Mouse (Mus musculus) neutrophil, adult 59 days (primary cell): ENCODE data around the gene Scg3. TPM values are rescaled to one million over a fixed set of nuclear protein-coding genes. Genes with fewer than 3 reads are reported as not detected.

ENCODE experiments used
- total RNA-seq, 2 experiments: library from RNA; stranded (reverse); gene quantifications; 1 replicate in 1 of 2; 2 replicates in 1 of 2; pipeline ENCODE4 v1.2.4; 2023

The Scg3 gene
- total RNA-seq = not detected

DNA sequence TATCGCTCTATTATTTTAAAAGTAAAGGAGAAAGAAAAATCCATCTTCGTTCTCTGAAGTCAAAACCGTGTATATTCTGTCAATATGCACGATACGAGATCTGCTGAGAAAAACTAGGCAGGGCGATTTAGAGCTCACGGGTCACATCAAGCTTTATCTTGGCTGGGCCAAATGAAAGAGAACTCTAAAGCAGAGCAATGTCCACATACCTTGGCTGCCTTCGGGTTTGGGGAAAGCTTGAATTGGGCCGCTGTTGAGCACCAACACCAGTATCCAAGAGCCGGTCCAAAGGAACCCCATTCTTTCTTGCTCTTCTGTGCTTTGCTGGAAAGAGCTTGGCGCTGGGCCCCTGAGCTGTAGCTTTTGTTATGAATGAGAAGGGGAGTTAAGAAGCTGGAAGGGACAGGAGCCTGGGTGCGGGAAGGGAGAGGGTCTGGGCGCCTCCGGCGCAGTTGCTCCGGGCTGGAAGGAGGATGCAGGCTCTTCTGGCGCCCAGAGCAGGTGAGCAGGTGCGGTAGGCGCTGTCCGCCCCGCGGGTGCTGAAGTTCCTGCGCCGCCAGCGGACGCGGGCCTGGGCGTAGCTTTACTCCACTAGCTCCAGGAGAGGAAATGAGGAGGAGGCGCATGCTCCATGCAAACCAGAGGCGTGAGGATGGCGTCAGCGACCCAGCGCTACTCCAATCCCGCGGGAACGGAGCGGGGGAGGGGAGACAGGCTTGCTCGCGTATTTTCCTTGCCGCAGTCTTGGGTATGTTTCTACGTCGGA lies at the start of gene Scg3:
Gene Scg3, minus strand, starts transcription at position 631 of the 766 bp plus-strand sequence.

DNA sequence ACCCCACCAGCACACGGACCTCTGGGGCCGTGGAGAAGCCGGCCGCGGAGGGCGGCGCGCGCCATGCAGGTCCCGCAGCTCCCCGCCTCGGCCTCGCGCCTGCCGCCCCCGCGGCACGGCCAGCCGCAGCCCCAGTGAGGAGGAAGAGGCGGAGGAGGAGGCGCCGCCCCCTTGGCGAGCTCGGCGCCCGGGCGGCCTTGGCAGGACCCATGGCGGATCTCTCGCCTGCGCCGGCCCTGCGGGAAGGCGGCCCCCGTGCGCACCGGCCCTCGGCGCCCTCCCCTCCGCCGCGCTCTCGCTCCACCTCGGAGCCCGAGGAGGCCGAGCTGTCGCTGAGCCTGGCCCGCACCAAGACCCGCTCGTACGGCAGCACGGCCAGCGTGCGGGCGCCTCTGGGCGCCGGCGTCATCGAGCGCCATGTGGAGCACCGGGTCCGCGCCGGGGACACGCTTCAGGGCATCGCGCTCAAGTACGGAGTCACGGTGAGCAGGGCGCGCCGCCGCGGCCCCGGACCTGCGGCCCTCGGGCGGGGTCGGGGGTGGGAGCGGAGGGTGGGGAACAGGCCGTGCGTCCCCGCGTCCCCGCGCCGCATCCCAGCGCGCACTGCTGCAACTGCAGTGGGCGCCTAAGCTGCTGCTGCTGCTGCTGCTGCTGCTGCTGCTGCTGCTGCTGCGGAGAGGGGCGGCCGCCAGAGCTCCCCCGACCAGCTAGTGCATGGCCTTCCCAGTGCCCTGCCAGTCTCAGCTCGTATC lies 58.1 kb downstream of the Scg3 start, which contains the start of gene Lysmd2:
Gene Lysmd2, plus strand, starts transcription at position 186 of the 752 bp plus-strand sequence.

DNA sequence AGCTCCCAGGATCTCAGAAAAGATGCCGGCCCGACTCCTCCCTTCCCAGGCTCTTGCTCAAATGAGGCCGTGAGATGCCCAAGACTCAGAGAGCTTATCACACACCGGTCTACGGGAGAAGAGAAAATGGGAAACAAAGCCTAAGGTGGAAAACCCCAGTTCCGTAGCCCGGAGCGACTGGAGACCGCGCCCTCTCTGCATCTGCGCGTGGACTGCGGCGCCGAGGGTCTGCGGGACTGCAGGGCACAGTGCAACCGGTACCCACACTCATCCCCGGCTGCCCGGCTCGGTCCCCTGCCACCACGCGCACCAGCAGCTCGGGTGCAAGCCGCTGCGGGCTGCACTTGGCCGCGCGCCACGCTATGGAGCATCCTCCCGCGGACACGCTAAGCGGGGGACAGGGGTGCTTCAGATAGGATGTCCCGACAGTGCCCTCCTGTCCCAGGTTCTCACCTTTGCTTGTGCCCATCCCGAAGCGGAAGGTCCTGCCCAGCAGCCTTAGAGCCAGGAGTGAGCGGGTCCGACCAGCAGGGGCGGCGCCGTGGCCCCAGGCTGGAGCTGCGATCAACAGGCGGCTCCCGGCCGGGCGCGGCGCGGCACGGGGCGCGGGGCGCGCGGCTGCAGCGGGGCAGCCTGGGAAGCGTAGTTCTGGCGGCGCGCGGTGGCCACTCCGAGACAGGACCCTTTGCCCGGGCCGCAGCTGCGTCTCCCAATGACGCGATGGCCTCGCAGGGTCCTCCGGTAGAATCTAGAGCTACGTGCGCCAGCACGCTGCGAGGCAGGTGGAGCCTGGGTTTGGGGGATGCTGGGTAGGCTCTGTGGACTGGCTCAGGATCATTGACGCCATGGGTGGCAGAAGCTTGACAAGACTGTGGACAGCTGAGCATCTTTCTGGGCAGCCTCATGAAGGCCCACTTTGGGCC lies 73.0 kb downstream of the Scg3 start, which contains the start of gene Tmod2:
Gene Tmod2, minus strand, starts transcription at position 755 of the 923 bp plus-strand sequence.

Other genes starting within 250 kb of the Scg3 start
- gene Leo1, start 242.5 kb downstream of the Scg3 start, total RNA-seq = 10 to 100 TPM; 12.1 to 13.2 TPM
- gene Tmod3, start 124.4 kb downstream of the Scg3 start, total RNA-seq = 10 to 100 TPM; 80.7 to 90.7 TPM
- not detected for gene Tmod2, start 72.7 kb downstream of the Scg3 start, total RNA-seq
- gene Lysmd2, start 58.3 kb downstream of the Scg3 start, total RNA-seq = not detected
- gene Bmp5, start 91.3 kb upstream of the Scg3 start, total RNA-seq = under 1 TPM in 1 of 2 experiments, not detected in 1; 0.15 TPM